Mouse (Mus musculus) spleen, adult 2 months (tissue): ENCODE data around the gene Ckm.

Source experiments
- CTCF ChIP-seq: fragments of 200-500 bp; IDR thresholded peaks from 2 replicates; pipeline ENCODE4 v1.5.1; 2011; ENCODE audit warnings: mild to moderate bottlenecking, inconsistent platforms; ENCODE audit not compliant: insufficient read depth, insufficient read length, insufficient replicate concordance; ENCODE audit errors: extremely low read depth
- POLR2A ChIP-seq: fragments of 200-500 bp; IDR thresholded peaks from 2 replicates; pipeline ENCODE4 v1.6.1; 2011; ENCODE audit warnings: low read depth, low read length, inconsistent platforms

DNA sequence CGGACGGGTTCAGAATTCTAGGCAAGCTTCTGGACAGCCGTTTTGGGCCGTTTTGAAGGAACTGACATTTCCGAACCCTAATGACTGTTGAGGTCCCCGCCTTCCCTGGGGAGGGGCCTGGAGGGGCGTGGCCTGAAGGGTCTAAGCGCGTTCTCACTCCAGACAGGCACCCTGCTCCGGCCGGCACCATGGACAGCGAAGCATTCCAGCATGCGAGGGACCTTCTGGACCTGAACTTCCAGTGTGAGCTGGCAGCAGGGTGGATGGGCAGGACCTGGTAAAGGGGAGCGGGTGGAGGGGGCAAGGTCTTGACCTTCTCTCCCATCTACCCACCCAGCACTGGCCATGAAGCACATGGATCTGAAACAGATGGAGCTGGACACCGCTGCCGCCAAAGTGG lies 36.2 kb upstream of the Ckm start:
- no peak for TF ChIP-seq POLR2A
- TF ChIP-seq CTCF, result no peak
